Mouse (Mus musculus): ENCODE results near the gene Uchl4. TPM values are rescaled to one million over a fixed set of nuclear protein-coding genes. Genes with fewer than 3 reads are reported as not detected.

Uchl4 gene
- not detected in 2 replicates for polyA plus RNA-seq (2012)

GRCm38 (mm10) chr9:64234768-64235435 lies at the start of gene Uchl4:
Gene Uchl4, plus strand, starts transcription at chr9:64235201.
- TF ChIP-seq GATA1 (IDR thresholded peaks at IDR 0.05; ENCODE audit: low read length), result no peak

DNA sequence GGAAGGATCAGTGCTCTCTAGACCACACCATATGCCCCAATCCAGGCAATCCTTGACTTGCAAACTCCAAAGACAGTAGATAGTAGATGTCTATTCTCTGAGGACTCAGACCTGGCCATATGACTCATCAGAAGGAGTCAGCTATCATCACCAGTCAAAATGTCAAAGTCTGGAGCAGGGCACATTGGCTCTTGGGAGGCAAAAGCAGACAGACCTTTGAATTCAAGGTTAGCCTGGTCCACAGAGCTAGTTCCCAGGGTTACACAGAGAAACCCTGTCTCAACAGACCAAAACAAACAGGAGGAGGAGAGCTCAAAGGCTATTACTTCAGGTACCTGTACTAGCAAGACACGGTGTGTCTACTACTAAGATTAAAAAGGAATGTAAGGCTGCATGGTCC lies 41.1 kb upstream of the Uchl4 start:
- TF ChIP-seq GATA1 (IDR thresholded peaks at IDR 0.05; ENCODE audit: low read length), result no peak

GRCm38 (mm10) chr9:64195554-64195953 lies 39.4 kb upstream of the Uchl4 start:
- no peak for TF ChIP-seq GATA1 (IDR thresholded peaks at IDR 0.05; ENCODE audit: low read length)

- TF ChIP-seq GATA1 (IDR thresholded peaks at IDR 0.05; ENCODE audit: low read length), result no peak
These were observed 37.5 kb upstream of the Uchl4 start for GRCm38 (mm10) chr9:64197524-64197923.

GRCm38 (mm10) chr9:64198068-64198762 lies 36.8 kb upstream of the Uchl4 start:
- no peak for TF ChIP-seq GATA1 (IDR thresholded peaks at IDR 0.05; ENCODE audit: low read length)

DNA sequence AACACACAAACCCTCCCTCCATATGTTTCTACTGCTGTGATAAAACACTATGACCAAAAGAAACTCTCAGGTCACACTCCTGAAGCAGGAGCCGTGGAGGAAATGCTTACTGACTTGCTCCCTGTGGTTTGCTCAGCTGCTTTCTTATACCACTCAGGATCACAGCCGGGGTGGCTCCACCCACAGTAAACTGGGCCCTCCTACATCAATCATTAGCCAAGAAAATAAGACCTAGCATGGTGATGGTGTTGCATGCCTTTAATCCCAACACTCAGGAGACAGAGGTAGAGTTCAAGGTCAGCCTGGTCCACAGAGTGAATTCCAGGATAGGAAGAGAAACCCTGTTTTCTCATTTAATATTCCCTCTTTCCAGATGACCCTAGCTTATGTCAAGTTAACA lies 35.1 kb upstream of the Uchl4 start:
- no peak for TF ChIP-seq GATA1 (IDR thresholded peaks at IDR 0.05; ENCODE audit: low read length)

DNA sequence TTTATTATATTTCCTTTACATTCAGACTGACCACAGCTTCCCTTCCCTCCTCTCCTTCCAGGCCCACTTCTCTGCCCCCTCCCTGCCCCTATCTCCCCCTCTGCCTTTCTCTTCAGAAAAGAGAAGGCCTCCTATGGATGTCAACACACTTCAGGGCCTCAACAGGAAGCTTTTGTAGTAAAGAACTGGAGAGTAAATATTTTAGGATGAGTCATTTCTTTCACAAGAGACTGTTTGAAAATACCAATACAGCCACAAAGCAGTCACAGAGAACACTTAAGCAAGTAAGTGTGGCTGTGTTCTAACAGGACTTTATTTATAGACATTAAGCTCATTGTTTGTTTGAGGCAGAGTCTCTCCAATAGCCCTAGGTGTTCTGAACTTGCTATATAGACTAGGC lies 32.7 kb upstream of the Uchl4 start:
- TF ChIP-seq GATA1 (IDR thresholded peaks at IDR 0.05; ENCODE audit: low read length), result no peak

- no peak for TF ChIP-seq GATA1 (IDR thresholded peaks at IDR 0.05; ENCODE audit: low read length)
These were observed 32.1 kb upstream of the Uchl4 start for GRCm38 (mm10) chr9:64202866-64203265.

DNA sequence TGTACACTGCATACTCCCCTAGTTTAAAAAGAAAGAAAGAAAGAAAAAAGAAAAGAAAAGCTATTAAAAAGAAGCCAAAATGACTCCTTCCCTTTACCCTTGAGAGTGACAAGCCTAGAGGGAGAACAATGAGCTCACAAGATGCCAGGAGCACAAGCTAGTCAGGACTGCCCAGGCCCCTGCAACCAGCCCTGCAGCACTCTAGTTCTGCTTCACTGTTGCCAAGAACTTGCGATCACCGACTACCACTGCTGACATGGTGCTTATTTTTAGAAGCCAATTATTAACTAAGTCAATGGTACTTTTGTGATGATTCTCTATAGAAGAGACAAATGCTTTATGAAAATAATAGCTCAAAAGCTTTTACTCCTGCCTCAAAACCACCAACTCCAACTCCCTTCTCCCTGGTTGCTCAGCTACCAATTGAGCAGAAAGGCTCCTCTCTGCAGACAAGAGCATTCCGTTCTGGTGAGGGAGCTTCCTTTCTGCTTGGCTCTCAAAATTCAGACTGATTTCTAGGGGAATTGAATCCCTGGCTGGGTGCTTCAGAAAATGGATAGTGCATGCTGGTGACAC lies 27.4 kb upstream of the Uchl4 start:
- TF ChIP-seq GATA1 (IDR thresholded peaks at IDR 0.05; ENCODE audit: low read length), result no peak

DNA sequence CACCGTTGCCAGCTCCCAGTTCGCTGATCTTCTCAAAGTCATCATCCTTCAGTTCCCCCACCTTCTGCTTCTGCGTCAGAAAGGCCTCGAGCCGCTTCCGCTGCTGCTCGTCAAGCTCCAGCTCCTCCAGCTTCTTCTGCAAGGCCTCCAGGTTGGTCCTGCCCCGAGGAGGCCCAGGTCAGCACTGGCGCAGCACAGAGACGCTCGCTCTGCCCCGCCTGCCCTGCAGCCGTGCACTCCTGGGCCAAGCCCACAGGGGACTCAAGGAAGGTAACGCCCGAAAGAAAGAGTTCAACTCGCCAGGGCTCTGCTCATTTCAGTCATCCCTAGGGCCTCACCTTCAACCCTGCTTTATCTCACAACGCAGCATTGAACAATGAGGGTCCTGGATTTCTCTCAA lies 20.5 kb upstream of the Uchl4 start:
- TF ChIP-seq GATA1 (IDR thresholded peaks at IDR 0.05; ENCODE audit: low read length), result no peak

DNA sequence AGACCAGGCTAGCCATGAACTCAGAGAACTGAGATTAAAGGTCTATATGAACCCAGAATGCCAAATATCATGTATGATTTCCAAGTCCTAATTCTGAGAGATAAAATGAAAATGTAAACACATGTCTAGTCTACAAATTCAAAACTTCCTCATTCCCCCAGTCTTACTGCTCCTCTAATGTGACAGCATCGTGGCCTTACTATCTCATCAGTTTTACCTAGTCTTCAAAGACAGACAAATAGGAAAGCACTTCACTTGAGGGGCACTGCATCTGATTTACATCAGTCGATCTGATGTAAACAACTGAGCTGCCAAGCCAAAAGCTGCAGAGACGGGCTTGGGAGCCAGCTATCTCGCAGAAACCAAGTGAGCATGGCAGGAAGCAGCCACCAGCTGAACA lies 18.9 kb upstream of the Uchl4 start:
- TF ChIP-seq GATA1 (IDR thresholded peaks at IDR 0.05; ENCODE audit: low read length), result no peak

DNA sequence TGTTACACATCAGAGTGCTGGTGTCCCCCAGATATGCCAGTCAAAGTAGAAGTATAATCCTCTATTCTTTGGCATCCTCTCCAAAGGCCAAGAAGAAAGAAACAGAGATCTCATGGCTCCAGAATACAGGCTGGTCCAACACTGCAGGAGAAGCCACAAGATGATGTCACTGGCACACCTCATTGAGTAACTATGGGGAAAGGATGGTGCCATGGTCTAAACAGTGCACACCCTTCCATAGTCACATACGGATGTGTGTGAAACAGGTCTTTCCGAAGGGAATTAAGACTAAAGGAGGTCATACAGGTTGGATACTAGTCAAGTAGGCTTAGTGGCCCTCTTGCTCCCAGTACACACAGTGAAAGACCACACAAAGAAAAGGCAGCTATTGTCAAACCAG lies 18.4 kb upstream of the Uchl4 start:
- TF ChIP-seq GATA1 (IDR thresholded peaks at IDR 0.05; ENCODE audit: low read length), result no peak

- no peak for TF ChIP-seq GATA1 (IDR thresholded peaks at IDR 0.05; ENCODE audit: low read length)
These were observed 17.1 kb upstream of the Uchl4 start for GRCm38 (mm10) chr9:64217887-64218286.

DNA sequence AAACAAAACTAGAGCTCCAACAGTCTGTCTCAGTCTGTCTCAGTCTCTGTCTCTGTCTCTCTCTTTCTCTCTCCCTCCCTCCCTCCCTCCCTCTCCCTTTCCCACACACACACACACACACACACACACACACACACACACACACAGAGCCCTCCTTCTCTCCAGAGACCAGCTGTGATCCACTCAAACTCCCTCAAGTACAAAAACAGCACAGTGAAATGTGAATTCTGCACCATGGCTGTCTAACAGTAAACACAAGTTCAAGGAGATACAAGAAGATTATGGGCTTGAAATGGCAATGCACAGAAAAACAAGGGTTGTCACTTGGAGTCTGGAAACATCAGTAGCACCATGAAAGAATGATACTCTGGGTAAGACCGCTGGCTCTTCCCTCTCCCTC lies 15.7 kb upstream of the Uchl4 start:
- no peak for TF ChIP-seq GATA1 (IDR thresholded peaks at IDR 0.05; ENCODE audit: low read length)

DNA sequence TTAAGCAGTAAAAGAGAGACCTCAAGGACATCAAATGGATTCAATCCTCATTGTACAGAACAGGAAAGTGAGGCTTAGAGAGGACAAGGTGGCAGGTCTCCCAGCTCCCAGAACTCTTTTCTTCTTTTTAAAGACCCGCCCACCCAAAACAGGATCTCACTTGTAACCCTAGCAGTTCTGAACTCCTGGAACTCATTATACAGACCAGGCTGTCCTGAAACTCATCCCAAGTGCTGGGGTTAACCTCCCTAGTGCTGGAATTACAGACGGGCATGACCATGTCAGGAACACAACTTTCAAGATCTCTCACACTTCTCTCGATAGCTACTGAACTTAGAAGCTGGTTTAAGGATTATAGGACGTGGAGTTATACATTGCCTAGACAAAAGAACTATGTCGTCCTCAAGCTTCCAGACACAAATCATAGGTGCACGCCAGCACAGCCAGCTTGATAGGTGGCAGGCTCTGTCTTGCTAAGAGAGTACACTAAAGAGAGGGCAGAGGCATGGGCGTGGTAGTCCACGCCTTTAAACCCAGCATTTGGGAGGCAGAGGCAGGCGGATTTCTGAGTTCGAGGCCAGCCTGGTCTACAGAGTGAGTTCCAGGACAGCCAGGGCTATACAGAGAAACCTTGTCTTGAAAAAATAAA lies 15.1 kb upstream of the Uchl4 start:
- TF ChIP-seq GATA1 (IDR thresholded peaks at IDR 0.05; ENCODE audit: low read length), result no peak

DNA sequence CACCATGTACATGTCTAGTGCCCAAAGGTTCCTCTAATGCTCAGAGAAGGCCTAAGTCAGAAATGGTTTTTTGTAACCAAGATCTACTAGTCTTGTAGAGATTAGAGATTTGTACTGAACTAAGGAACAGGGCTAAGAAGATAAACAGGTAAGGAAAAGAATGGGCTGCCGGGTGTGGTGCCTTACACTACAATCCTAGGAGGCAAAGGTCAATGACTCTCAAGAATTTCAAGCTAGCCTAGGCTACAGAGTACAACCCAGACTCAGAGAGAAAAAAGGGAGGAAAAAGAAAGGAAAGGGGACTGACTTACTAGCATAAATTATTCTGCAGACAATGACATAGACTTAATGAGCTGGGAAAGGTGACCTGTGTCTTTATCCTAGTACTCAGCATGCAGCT lies 14.4 kb upstream of the Uchl4 start:
- no peak for TF ChIP-seq GATA1 (IDR thresholded peaks at IDR 0.05; ENCODE audit: low read length)
